Mouse (Mus musculus): ENCODE data around the gene Ano6.

DNA sequence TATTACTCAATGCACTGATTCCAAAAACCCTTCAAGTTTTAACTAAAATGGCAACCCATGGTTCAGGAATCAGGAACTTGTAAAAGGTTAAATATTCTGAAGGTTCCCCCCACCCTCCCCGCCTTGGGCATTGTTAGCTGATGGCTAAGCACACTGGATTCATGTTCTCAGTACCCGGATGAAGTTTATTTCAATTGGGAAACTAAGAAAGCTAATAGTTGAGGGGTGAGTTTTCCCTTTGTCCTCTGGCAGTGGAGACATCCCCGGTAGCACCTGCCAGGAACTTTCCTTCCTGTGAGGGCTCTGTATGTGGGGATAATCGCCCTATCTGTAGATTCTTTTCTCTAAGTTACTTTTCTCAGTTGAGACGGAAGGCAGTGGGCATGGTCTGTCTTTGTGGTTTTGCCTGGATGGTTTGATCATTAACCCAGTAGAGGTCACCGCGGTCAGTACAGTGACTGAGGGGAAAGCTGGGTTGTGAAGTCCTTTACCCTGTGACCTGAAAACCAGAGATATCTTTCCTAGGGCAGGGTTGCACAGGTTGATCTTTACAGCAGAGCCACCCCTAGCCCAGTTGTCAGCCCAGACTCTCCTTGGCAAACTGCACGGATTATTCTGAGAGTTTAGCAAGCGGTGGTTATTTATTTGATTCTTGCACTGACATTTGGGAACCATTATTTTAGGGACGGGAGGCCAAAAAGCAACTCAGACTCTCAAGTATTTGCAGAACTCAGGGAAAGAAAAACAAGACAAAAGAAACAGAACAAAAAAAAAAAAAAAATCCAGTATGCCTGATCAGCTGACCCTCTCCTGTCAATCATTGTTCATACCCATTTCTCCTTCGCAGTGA lies 47.8 kb downstream of the Ano6 start:
- TF ChIP-seq POLR2A (IDR thresholded peaks at IDR 0.05; ENCODE audit: borderline replicate concordance, insufficient read depth, low read length) (no peak), CTCF (IDR thresholded peaks at IDR 0.05; ENCODE audit: borderline replicate concordance, insufficient read depth, low read depth, low read length) (no peak)

Data from cerebellum, adult 2 months (tissue).